Mouse (Mus musculus): ENCODE results near the gene Psmd7. TPM values are rescaled to one million over a fixed set of nuclear protein-coding genes. Genes with fewer than 3 reads are reported as not detected.
"Not testable (repeated sequence)": the region's sequence is repeated elsewhere in the genome, so short reads cannot be mapped to it uniquely, and the experiment has no call there.

Psmd7 gene
- polyA plus RNA-seq, 1 experiment, result 187 TPM

GRCm38 (mm10) chr8:107627881-107628280 lies 39.6 kb upstream of the Psmd7 start:
- Histone ChIP-seq H3ac (ENCODE audit: control insufficient read depth, insufficient read length) (no peak overlapping the region), H3K4me3 (no peak overlapping the region)
- TF ChIP-seq CEBPB (IDR thresholded peaks at IDR 0.05; ENCODE audit: insufficient read depth, poor library complexity, severe bottlenecking), result no peak
- TF ChIP-seq MYOG (IDR thresholded peaks at IDR 0.05; ENCODE audit: control insufficient read depth in 1 of 3, insufficient read depth in 1 of 3, insufficient read length in 2 of 3, low read depth in 2 of 3), result no peak
- TF ChIP-seq POLR2AphosphoS2 (IDR thresholded peaks at IDR 0.05; ENCODE audit: insufficient read length, low read depth), result no peak
- no peak for TF ChIP-seq E2F4 (IDR thresholded peaks at IDR 0.05; ENCODE audit: insufficient read depth)
- TF ChIP-seq TCF3 (IDR thresholded peaks at IDR 0.05; ENCODE audit: insufficient read length, low read depth), result no peak
- TF ChIP-seq REST (IDR thresholded peaks at IDR 0.05; ENCODE audit: insufficient read depth, insufficient read length), result no peak
- no peak for TF ChIP-seq POLR2A (IDR thresholded peaks at IDR 0.05; ENCODE audit: insufficient read length, low read depth)
- TF ChIP-seq SRF (IDR thresholded peaks at IDR 0.05; ENCODE audit: control insufficient read depth, insufficient read length, low read depth), result no peak
- no peak for TF ChIP-seq MYOD1 (IDR thresholded peaks at IDR 0.05; ENCODE audit: control insufficient read depth in 1 of 3, insufficient read length in 2 of 3, low read depth in 2 of 3)
- TF ChIP-seq MAX (IDR thresholded peaks at IDR 0.05; ENCODE audit: low read depth), result no peak
- no peak for TF ChIP-seq TCF12 (IDR thresholded peaks at IDR 0.05; ENCODE audit: insufficient read depth, poor library complexity, severe bottlenecking)
- TF ChIP-seq USF1 (IDR thresholded peaks at IDR 0.05; ENCODE audit: low read depth), result no peak

GRCm38 (mm10) chr8:107624301-107624700 lies 36.0 kb upstream of the Psmd7 start:
- H3K4me2 ChIP-seq (ENCODE audit: low read depth); H3K4me3 ChIP-seq; H3K27me3 ChIP-seq (ENCODE audit: control insufficient read depth, insufficient read depth, insufficient read length); H3K36me3 ChIP-seq (ENCODE audit: control insufficient read depth, insufficient read depth); H3K79me2 ChIP-seq (ENCODE audit: control insufficient read depth, insufficient read depth); H3ac ChIP-seq (ENCODE audit: control insufficient read depth, insufficient read length): not testable (repeated sequence)

More at GRCm38 (mm10) chr8:107627881-107628280, 39.6 kb upstream of the Psmd7 start:
- Histone ChIP-seq H3K79me2 (ENCODE audit: control insufficient read depth, insufficient read depth) (no peaks in the 10 kb centered on the region), H3K36me3 (ENCODE audit: control insufficient read depth, insufficient read depth) (no peaks in the 10 kb centered on the region), H3K27me3 (ENCODE audit: control insufficient read depth, insufficient read depth, insufficient read length) (no peaks in the 10 kb centered on the region), H3K4me2 (ENCODE audit: low read depth) (no peak overlapping the region)

- H3K27me3 ChIP-seq (ENCODE audit: control insufficient read depth, insufficient read depth, insufficient read length), result no peaks in the 10 kb centered on the region
- H3K79me2 ChIP-seq (ENCODE audit: control insufficient read depth, insufficient read depth), result no peaks in the 10 kb centered on the region
- TF ChIP-seq TCF12 (IDR thresholded peaks at IDR 0.05; ENCODE audit: insufficient read depth, poor library complexity, severe bottlenecking), result no peak
- no peak for TF ChIP-seq POLR2AphosphoS2 (IDR thresholded peaks at IDR 0.05; ENCODE audit: insufficient read length, low read depth)
- TF ChIP-seq MAX (IDR thresholded peaks at IDR 0.05; ENCODE audit: low read depth), result no peak
- TF ChIP-seq USF1 (IDR thresholded peaks at IDR 0.05; ENCODE audit: low read depth), result no peak
- no peak overlapping the region for H3K4me2 ChIP-seq (ENCODE audit: low read depth)
- H3K36me3 ChIP-seq (ENCODE audit: control insufficient read depth, insufficient read depth), result no peaks in the 10 kb centered on the region
- no peak overlapping the region for H3K4me3 ChIP-seq
- no peak overlapping the region for H3ac ChIP-seq (ENCODE audit: control insufficient read depth, insufficient read length)
Observed at GRCm38 (mm10) chr8:107621930-107622623, 33.8 kb upstream of the Psmd7 start.

GRCm38 (mm10) chr8:107621136-107621535 lies 32.9 kb upstream of the Psmd7 start:
- Histone ChIP-seq H3K79me2 (ENCODE audit: control insufficient read depth, insufficient read depth) (no peaks in the 10 kb centered on the region), H3K27me3 (ENCODE audit: control insufficient read depth, insufficient read depth, insufficient read length) (no peaks in the 10 kb centered on the region), H3K36me3 (ENCODE audit: control insufficient read depth, insufficient read depth) (no peaks in the 10 kb centered on the region), H3ac (ENCODE audit: control insufficient read depth, insufficient read length) (no peak overlapping the region), H3K4me3 (no peak overlapping the region), H3K4me2 (ENCODE audit: low read depth) (no peak overlapping the region)
- TF ChIP-seq POLR2AphosphoS2 (IDR thresholded peaks at IDR 0.05; ENCODE audit: insufficient read length, low read depth), result no peak

GRCm38 (mm10) chr8:107618499-107618898 lies 30.2 kb upstream of the Psmd7 start:
- Histone ChIP-seq H3K36me3 (ENCODE audit: control insufficient read depth, insufficient read depth) (no peaks in the 10 kb centered on the region), H3ac (ENCODE audit: control insufficient read depth, insufficient read length) (no peak overlapping the region), H3K4me2 (ENCODE audit: low read depth) (no peak overlapping the region), H3K27me3 (ENCODE audit: control insufficient read depth, insufficient read depth, insufficient read length) (peaks cover 9% of the 10 kb centered on the region), H3K4me3 (no peak overlapping the region), H3K79me2 (ENCODE audit: control insufficient read depth, insufficient read depth) (no peaks in the 10 kb centered on the region)
- TF ChIP-seq MYOG (IDR thresholded peaks at IDR 0.05; ENCODE audit: control insufficient read depth in 1 of 3, insufficient read depth in 1 of 3, insufficient read length in 2 of 3, low read depth in 2 of 3), result no peak
- TF ChIP-seq TCF3 (IDR thresholded peaks at IDR 0.05; ENCODE audit: insufficient read length, low read depth), result no peak
- TF ChIP-seq E2F4 (IDR thresholded peaks at IDR 0.05; ENCODE audit: insufficient read depth), result no peak
- TF ChIP-seq MYOD1 (IDR thresholded peaks at IDR 0.05; ENCODE audit: control insufficient read depth in 1 of 3, insufficient read length in 2 of 3, low read depth in 2 of 3), result no peak
- no peak for TF ChIP-seq TCF12 (IDR thresholded peaks at IDR 0.05; ENCODE audit: insufficient read depth, poor library complexity, severe bottlenecking)
- no peak for TF ChIP-seq MAX (IDR thresholded peaks at IDR 0.05; ENCODE audit: low read depth)
- TF ChIP-seq POLR2A (IDR thresholded peaks at IDR 0.05; ENCODE audit: insufficient read length, low read depth), result no peak
- no peak for TF ChIP-seq USF1 (IDR thresholded peaks at IDR 0.05; ENCODE audit: low read depth)
- TF ChIP-seq CEBPB (IDR thresholded peaks at IDR 0.05; ENCODE audit: insufficient read depth, poor library complexity, severe bottlenecking), result no peak
- no peak for TF ChIP-seq REST (IDR thresholded peaks at IDR 0.05; ENCODE audit: insufficient read depth, insufficient read length)
- no peak for TF ChIP-seq POLR2AphosphoS2 (IDR thresholded peaks at IDR 0.05; ENCODE audit: insufficient read length, low read depth)
